Mouse (Mus musculus) kidney, postnatal 25 days (tissue): ENCODE data around the gene Siglece.

ENCODE experiments used
- DNase-seq, 2 experiments: peaks; one replicate each; pipeline ENCODE4 v3.0.0; 2021; ENCODE audit warnings: mixed read lengths in 2 of 2

Siglece gene

DNA sequence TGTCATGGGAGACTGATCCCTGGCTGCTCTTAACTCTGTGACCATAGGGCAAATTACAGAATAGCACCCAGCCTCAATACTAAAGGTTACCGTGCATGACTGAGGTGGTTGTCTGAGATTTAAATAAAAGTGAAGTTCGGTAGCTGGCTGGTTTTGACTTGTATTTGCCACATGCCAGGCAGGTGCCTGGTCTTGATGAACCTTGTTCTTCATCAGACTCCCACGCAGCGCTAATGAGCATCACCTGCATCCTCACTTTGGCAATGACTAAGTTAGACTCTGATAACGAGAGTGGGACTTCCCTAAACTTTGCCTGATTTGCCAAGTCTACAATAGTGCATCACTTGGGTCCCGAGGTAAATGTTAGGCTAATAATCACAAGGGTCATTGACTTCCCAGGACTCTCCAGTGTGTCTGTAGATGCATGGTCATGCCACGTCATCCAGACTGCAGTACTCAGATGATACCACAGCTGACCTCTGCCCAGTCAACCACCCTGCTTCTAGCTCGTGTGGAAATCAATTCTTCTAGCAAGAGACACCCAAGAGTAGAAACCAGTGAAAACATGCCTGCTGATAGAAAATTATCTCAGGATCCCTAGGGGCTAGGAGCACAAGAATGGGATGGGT is 34.1 kb downstream of the Siglece start:
- no peak for DNase-seq

DNA sequence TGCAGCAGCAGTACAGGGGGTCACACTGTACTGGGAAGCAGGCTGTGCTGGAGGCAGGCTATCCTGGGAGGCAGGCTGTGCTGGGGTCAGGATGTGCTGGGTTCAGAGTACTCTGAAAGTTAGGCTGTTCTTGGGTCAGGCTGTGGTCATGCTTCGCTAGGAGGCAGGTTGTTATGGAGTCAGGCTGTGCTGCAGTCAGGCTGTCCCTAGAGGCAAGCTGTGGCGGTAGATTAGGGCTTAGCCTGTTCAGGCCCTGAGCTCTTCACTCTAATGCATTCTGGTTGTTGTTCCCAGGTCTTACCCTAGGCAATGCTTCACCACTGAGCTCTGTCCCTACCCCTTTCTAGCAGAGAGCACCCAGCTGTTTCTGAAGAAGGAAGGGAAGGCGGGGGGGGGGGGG is 34.9 kb downstream of the Siglece start:
- no peak for DNase-seq

DNA sequence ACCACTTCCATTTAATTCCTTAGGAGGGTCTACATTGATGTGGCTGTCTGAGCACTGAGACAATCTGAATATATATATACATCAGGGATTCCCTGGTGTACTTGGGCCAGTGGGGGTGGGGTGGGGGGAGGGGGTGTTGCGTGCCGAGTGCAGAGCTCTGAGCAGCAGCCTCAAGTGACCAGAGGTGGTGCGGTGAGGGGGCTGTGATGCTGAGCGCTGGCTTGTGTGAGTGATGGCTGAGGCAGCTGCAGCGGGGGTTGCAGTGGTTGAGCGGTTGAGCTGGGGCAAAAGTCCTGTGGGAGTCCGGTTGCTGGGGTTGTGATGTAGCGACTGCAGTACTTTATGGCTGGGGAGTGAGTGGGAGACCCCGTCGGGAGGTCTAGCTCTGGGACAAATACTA is 36.1 kb downstream of the Siglece start:
- DNase-seq = no peak

DNA sequence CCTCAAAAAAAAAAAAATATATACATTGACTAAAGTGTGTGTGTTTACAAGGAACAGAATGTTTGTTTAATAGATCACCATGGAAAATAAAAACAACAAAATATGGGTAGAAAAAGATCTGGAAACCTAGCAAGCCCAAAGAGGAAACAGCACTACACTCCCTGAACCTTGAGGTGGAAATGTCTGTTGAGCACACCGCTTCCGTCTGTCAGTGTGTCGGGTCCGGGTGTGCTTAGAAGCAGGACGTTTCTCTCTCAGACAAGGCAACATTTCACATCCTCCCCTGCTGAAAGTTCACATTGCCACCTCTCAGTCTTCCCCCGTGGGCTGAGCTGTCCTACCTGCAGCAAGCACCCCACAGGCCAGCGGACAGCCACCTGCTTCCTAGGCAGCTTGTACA is 37.0 kb downstream of the Siglece start:
- no peak for DNase-seq

DNA sequence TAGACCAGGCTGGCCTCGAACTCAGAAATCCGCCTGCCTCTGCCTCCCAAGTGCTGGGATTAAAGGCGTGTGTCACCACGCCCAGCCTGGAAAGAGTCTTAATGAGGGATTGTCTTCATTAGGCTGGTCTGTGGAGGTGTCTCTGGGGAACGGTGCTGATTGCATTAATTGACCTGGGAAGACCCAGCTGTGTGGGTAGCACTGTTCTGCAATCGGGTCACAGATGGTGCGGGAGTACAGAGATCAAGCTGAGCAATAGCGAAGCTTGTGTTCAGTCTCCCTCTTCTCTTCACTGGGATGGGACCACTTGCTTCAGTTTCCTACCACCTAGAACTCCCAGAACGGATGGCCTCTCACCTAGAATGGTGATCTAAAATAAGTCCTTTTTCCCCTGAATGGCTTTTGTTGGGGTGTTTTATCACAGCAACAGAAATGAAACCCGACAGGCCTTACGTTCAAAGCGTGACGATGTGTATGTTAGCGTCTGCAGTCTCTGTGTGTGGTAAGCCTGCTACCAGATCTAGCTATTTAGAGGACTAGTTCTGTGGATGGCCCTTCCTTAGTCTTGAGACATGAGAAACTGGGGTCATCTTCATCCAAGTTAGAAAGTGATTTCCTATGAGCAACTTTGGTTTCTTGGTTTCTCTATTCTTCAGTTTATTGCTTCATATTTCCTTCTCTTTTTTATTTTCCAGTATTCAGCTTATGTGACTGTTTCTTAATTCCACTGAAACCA is 46.0 kb downstream of the Siglece start:
- no peak for DNase-seq

DNA sequence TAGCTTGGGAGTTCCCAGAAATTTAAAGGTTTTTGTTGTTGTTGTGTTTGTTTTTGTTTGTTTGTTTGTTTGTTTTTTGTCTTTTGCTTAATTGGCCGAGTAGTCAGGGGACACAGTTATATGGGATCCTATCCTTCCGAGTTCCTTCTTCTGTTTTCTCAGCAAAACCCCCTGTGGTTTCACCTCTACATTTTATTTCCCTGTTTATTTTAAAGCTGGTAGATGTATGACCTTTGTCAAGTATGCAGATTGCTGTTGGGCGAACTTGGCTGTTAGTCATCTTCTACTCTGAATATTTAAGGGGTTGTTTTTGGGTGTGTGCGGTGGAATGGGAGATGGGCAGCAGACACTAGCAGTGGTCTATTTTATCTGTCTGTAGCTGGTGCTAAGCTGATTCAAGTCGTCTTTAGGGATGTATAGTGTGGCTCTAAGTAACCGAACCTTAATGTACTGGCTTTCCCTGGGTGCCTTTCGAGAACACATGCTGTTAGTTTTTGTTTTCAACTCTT is 51.6 kb downstream of the Siglece start:
- DNase-seq = no peak

DNA sequence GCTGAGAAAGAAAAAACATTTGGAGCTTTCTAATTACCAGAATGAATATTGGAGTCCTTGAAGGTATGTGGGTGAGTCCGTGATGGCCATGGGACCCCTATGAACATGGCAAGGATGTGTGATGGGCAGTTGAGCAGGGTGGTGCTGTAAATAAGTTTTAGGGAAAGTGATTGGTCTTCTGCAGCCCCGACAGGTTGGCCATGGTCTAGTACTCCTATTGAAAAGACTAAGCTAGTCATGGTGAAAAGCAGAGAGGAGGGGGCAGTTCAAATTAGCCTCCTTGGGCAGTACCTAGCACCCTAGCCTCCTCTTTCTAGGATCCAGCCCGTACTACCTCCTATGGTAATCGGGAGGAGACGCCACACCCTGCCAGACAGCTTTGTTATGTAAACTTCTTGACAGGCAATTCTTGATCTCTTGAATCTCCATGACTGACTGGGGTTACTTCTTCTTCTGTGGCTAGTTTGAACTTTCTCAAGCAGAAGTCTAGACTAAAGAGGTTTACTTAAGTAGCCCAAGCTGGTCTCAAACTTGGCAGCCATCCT is 52.1 kb downstream of the Siglece start:
- no peak for DNase-seq

DNA sequence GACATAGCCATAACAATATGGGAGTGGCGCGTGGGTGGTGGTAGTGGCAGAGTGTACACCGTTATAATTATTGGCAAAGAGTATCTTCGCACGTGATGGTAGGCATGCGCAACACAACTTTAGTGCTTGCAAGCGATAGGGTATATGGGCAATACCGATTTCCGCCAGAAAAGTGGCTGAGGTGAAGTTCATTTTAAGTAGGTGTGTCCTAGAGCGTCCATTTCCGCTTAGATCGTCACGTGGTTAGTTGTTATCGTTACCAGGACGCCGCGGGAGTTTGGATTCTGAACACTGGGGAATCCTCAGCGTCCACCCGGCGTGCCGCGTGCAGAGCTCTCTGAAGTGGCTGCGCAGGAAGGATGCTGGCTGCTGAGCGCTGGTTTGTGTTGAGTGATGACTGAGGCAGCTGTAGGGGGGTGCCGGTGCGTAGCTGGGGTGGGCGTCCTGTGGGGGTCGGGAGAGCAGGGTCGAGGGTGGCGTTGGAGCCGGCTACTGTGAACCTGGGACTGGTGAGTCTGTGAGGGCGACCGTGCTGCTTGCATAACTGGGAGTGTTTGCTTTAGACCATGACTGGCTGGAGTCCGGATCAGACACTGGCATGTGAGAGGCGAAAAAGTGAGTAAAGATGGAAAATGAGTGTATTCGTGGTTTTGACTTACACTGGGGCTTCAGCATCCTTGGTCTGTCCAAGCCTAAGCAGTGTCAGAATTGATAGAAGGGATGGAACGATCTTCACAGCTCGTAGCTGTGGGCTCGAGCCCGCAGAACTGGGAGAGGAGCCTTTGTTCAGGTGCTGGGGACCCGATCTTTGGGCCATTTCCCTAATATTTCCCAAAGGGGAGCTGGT is 52.8 kb downstream of the Siglece start, which contains the start of gene Zfp819:
Zfp819 (plus strand) TSS at position 274 of the 847 bp plus-strand sequence.
- peak; percentile 63 to 65 for DNase-seq

DNA sequence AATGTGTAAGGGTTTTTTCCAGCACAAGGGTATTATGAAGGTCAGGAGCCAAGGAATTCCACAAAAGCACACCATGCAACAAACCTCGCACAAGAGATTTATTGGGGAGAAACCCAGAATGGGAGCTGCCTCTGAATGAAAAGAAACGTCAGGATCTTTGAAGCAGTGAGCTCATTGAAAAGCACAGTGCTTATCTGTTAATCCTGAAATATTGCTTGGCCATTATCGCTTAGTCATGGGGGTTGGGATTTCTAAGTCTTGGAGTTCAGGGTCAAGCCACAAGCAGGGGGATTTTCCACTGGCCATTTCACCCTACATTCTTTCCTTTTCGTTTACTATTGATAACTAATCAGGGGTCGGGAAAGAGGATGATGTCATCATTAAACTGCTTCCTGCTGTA is 58.1 kb downstream of the Siglece start:
- DNase-seq = no peak
